Mouse (Mus musculus): ENCODE data around the gene Ncor1.
"Not testable (repeated sequence)": the region's sequence is repeated elsewhere in the genome, so short reads cannot be mapped to it uniquely, and the experiment has no call there.

Ncor1 gene

DNA sequence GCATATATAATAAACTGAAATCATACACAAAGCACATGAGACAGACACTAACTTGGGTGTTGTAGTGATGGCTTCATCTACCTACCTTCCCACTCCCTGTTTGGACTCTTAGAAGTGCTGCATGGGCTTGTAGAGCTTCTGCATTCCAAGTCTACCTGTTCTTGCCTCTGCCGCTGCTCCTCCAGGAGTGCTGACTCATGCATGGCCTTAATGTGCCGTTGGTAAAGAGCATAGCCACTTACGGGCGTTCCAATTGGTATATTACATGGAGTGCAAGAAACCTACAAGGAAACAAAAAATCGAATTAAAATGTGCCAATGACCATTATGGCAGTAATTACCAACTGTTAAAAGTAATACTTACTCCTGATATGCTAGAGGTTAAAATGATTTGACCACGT, 91.5 kb downstream of the Ncor1 start:
- DNase-seq (ENCODE audit: low spot score in 2 of 2): no peak

DNA sequence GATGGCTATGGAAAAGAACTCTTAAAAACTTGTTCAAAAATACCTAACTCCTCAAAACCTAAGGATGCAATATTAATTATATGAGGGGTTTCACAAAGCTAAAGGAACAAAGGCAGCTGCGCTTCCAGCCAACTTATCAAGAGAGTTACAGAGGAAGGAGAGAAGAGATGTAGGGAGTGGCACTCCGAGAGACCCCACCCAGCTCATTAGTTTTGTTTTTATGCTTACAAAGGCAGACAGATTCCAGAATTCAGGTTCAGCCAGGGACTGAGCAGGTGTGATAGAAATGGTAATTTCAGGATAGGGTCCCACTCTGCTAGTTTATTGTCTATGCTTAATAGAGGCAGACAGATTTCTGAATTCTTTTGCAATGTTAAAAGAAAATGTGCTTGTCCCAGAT, 103.1 kb downstream of the Ncor1 start:
- DNase-seq (ENCODE audit: low spot score in 2 of 2): no peak

DNA sequence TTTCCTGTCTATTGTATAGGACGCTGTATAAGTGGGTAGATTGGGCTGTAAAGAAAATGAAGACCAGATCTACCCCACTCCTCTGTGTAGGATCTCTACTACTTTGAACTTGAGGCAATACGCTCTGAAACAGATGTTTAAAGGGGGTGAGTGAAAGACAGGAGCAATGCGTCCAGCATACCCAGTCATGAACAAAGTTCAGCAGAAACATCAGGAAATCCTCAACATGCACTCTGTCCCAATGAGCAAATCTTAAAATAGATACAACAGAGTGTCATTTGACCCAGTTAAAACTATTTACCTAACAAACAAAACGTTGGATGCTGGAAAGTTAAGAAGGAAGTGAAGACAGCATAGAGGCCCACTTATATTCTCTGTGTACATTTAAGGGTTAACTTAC, 106.4 kb downstream of the Ncor1 start:
- DNase-seq (ENCODE audit: low spot score in 2 of 2): no peak

DNA sequence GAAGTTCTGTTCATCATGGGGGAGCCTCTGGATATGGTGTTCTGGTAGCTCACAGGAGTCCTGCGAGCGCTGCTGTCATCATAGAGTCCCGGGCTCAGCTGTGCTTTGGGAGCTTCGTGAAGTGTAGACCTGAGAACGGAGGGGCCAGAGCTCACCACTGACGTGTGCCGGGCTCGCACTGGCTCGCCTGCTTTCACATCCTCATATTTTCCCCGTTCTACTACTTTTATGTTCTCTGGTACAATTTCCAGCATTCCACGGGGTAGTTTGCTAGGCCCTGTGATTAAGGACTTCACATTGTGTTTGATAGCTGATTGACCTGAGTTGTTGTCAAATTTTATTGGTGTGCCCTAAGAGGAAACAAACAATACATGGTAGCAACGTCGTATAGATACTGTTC, 115.3 kb downstream of the Ncor1 start:
- DNase-seq (ENCODE audit: low spot score in 2 of 2): no peak

DNA sequence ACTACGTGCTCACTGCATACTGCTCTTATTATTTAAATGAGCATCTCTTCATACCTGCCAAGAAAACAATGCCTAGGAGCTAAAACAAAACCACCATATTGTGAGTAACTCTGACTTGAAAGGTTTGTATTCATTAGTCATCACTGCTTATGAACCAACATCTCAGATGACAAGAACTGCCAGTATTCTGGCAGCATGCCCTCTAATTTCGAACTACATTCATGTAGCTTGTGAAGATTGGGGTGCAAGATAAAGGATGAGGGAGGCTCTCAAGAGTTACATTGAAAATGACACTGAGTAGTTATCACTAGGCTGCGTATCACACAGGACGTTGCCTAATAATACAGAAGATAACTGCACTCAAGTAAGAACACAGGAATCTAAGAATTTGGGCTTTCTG, 126.1 kb downstream of the Ncor1 start:
- no peak for DNase-seq (ENCODE audit: low spot score in 2 of 2)

DNA sequence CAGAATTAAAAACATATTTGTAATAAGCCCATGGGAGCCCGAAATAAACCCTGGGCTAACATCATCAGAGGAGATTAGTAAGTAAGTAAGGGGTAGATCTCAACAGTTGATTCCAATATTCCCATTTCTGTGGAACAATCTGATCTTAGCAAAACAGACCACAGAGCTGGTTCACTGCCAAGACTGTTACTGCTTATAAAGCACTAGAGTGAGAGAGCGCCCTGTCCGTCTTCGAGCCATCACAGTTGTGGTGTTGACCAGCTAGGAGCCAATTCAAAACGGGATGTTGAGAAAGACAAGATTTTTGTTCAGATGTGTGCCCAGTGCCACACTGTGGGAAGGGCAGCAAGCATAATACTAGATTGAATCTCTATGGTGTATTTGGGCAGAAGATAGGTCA, 127.2 kb downstream of the Ncor1 start:
- no peak for DNase-seq (ENCODE audit: low spot score in 2 of 2)

DNA sequence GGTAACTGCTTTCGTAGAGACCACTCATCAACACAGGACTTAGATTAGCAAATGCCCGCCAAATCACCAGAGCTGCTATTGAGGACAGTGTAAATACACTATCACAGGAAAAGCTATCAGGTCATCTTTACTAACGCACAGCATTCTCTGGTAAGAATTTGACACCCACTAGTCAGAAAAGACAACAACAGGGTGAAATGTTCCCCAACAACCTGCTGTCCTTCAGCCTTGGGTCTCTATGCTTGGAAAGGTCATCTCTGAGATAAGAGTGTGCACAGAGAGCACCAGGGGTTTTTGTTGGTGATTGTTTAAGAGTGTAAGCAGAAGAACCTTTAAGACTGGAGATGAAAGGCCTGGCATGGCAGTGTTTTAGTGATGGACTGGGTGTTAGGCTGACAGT, 134.7 kb downstream of the Ncor1 start:
- DNase-seq (ENCODE audit: low spot score in 2 of 2): no peak

DNA sequence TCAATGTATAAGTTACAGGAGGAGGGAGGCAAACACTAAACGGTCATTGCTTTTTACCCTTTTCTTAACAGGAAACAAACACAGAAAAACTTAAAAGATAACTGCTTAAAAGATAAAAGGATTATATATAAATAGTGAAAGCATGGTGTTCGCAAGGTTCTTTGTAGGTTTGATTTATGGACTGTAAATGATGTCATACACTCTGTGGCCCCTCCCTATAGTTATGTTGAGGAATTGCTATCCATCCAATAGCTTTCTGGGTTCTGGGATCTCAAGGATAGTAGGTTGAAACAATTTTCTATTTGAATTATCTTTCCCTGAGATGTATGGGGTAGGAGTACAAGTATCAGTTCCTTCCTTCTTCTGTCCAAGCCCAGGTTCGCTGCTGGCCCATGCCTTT, 138.2 kb downstream of the Ncor1 start:
- DNase-seq (ENCODE audit: low spot score in 2 of 2): no peak

DNA sequence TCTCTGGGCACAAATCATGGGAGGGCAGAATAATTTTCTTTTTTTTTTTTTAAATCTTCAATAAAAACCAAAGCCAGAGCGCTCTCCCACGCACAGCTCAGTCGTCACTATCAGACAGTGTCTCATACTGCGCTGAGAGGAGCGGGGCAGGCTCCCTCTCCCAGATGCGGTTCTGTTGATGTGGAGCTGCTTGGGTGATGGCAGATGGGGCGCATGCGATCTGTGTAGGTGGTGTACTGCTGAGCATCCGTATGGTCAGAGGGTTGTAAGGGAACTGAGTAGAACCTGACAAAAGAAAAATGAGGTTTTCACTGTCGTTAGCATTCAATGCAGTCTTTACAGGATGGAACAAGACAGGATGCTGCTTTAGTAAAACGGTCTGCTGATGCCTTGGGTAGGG, 140.6 kb downstream of the Ncor1 start:
- peak; percentile 76 to 83 for DNase-seq (ENCODE audit: low spot score in 2 of 2)

DNA sequence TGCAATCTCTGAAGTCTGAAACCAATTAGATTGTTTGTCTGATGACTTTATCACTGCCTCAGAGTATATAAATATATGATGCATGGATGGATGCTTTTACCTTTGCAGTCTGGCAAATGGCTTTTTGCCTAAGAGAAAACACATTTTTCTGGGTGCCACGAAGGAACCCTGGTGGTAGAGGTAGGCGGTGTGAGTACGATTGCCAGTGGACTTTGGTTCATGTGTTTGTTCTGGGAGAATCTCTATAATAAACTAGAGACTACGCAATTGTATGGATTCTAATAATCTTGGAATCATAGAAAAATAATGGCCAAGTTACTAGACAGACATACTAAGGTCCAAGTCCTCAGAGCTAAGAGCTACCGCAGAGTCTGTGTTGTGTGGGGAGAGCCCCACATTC, 143.4 kb downstream of the Ncor1 start:
- DNase-seq (ENCODE audit: low spot score in 2 of 2): no peak

DNA sequence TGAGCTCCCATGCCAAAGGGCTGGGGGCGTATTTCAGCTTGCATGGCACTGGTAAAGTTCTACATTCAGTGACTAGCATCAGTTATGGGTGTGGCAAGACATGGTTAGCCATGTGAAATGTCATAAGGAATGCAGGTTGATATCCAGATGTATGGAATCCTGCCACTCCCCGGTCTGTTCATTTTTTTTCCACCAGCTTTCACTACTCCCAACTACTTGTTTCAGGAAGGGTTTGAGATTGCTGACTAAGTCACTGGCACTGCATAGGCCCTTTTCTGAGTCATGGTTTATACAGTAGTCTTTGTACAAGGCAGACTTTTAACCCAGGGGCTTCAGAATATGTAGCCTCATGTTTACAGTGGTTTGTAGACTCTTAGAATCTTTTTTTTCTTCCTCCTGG, 149.0 kb downstream of the Ncor1 start:
- DNase-seq (ENCODE audit: low spot score in 2 of 2): no peak

DNA sequence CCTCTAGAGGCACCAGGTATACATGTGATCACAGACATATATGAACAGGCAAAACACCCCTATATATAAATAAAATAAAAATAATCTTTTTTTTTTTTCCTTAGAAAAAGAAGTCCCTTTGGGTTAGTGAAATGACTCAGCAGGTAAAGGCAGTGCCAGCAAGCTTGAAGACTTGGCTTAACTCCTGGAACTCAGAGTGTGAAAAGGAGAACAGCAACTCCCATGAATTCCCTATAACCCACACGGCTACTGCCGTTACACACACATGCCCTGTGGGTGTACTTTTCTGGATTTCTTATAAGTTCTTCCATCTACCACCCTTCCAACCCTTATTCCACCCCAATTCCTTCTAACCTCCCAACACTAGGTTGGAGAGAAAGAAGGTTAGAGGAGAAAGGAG, 152.5 kb downstream of the Ncor1 start:
- DNase-seq (ENCODE audit: low spot score in 2 of 2): no peak

DNA sequence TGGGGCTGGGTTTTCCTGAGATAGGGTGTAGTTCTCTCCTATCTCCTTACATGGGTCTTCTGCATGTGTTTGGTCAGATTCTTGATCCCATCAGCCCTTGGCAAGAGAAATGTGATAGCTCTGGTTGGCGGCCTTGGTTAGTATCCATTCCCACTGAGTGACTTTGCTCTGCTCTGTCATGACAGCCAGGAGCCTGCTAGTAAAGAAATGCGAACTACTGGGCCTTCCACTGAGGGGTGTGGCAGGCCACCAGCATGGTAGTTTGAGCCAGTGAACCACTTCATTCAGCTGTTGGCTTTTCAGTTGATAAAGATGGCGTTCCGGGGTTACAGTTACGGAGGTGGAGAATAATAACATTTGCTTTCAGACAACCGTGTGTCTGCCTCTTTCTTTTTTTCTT, 159.5 kb downstream of the Ncor1 start:
- DNase-seq (ENCODE audit: low spot score in 2 of 2): no peak

DNA sequence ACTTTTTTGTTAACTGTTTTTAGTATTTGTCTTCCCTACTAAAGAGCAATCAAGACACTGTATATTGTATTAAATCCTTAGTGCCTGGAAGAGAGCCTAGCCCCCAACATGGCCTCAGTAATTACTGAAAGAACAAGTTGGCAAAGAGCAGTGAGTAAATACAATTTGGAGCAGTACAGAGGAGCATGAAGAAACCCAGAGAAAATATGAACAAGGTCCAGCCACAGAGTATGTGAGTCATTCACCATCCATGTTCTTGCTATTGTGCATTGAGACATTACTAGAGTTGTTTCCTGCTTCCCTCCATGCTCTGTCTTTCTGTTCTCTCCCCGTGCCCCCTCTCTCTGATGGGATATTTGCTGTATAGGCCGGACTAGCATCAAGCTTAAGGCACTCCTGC, 164.2 kb downstream of the Ncor1 start:
- DNase-seq (ENCODE audit: low spot score in 2 of 2): no peak

DNA sequence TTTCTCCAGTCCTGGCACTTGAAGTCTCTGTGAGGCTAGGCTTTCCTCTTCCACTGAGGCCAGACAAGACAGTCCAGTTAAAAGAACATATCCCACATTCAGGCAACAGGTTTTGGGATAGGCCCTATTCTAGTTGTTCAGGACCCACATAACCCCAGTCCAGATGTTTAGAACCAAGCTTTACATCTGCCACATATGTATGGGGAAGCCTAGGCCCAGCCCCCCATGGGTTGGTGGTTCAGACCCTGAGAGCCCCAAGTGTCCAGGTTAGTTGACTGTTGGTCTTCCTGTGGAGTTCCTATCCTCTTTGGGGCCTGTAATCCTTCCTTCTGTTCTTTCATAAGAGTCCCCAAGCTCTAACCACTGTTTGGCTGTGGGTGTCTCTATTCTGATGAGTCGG, 170.6 kb downstream of the Ncor1 start:
- no peak for DNase-seq (ENCODE audit: low spot score in 2 of 2)

DNA sequence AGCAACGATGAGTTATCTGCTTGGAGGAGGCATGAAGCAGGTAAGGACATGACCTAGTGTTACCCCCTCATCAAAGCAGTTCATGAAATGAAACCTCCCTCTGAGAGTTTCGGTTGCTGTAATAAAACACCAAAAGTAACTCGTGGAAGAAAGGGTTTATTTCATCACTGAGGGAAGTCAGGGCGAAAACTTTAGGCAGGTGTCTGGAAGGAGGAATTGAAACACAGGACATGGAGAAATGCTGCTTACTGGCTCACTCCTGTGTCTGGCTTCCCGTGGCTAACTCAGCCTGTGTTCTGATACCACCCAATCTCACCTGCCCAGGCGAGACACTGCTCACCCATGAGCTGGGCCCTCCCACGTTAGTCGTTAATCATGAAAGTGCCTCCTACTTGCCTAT, 173.3 kb downstream of the Ncor1 start:
- DNase-seq (ENCODE audit: low spot score in 2 of 2): no peak

DNA sequence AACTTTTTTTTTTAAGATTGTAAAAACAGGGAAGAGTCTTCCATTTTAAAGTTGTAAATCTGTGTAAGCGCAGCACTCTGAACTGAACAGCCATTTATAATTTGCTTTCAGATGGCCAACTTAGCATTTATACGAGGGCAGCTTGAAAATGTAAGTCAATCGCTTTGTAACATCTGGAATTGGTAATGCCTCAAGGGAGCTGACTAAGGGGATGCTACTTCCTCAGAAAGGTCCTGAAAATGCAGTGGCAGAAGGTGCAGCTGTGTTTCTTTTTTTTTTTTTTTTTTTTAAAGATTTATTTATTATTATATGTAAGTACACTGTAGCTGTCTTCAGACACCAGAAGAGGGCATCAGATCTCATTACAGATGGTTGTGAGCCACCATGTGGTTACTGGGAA, 174.3 kb downstream of the Ncor1 start:
- not testable (repeated sequence) for DNase-seq (ENCODE audit: low spot score in 2 of 2)

DNA sequence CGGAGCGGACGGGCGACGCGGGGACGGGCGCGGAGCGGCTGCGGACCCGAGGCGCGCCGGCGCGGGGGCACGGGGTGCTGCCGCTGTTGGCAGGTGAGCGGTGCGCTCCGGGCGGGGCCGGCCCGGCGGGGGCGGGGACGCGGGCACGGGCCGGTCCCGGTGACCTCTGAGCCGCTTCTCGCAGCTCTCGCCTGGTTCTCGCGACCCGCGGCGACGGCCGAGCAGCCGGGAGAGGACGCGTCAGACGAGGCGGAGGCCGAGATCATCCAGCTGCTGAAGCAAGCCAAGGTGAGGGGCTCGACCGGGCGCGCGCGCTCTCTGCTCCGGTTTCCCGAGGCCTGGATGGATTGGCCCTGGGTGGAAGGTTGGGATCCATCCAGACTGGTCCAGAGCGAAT, 176.7 kb downstream of the Ncor1 start:
- DNase-seq (ENCODE audit: low spot score in 2 of 2): peak in 1 of 2 experiments; percentile 26

DNA sequence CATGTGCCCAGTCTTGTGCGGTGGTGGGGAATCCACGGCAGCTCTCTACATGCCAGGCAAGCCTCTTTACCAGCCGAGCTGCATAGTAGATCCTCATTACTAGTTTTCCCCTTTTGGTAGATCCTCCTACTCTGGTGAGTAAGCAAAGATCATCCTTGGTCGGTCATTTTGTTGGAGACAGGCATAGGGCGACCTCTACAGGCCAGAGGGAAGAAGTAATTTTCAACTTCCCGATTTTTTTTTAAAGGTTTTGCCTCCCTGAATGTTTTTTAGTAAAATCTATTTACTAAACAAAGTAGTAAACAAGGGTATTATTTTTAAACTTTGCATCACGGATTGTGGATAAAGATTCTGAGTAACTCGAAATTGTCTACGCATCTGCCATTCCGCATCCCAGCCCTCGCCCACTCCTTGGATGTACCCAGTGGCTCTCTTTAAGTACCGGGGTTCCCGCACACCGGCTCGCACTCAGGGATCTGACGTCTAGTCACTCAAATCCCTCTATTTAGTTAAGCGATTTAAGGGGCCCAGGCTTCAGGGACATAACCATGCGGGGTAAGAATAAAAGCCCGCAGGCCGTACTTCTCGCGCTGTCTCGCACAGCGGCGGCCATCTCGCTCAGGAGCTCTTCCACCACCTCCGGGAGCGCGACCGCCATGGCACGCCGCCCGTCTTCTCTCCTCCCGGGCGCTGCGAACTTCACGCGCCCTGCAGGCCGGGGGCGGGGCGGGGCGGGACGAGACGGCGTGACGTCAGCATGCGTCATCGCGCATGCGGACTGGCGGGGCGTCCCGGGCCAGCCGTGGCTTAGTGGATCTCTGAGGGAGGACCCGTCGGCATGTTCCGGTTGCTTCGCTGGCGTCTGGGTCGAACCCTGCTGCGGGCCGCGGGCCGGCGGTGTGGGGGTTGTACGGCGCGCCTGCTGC, 177.4 kb downstream of the Ncor1 start, which contains the start of the genes Zswim7 and Ttc19:
Gene Zswim7, minus strand, starts transcription at position 701 of the 926 bp plus-strand sequence.
Gene Ttc19, plus strand, starts transcription at position 799 of the 926 bp plus-strand sequence.
- peak; percentile 91 for DNase-seq (ENCODE audit: low spot score in 2 of 2)

DNA sequence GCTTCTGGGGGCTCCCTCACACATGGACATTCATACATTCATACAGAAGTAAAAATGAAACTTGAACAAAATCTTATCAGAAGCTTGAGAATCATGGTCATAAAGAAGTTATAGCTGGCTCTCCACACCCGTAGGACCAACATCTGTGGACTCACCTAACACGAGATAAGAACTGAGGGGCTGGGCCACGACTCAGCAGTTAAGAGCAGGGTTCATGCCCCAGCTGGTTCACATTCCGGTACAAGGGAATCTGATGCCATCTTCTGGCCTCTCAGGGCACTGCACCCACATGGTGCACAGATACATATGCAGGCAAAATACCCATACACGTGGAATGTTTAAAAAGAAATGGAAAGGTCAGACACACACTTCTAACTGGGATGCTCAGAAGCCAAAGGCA, 180.3 kb downstream of the Ncor1 start:
- DNase-seq (ENCODE audit: low spot score in 2 of 2): peak; percentile 33 to 35

DNA sequence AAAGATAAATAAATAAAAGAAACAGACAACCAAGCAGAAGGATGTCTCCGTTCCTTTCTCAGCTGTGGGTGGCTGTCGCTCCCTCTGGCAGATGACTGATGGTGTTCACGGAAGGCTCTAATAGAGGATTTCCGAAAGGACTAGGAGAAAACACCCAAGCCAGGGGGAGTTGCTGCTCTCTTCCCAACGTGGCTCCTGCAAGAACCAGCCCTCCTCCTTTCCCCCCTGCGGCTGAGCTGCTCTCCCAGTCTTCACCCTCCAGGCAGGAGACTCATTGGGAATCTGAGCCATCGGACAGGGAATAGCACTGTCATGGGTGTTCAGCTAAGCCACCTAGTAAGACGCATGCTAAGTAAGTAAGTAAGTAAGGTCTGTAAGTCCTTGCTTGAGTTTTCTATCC, 181.3 kb downstream of the Ncor1 start:
- no peak for DNase-seq (ENCODE audit: low spot score in 2 of 2)

DNA sequence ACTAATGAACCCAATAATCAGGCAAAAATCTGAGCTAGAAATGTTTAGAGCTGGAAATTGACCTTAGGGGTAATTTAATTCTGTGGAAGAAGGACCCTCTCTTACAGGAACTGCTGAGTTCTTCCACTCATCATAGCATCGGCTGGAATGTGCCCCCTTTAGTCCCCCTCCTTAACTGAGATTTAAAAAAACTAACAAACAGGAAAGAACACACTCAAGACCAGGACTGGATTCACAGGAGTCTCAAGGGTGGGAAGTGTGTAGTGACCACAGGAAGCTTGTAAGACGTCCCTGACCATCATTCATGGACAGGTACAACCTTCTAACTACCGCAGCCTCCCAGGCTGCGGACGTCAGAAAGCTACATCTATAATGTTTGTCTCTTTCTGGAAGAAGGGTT, 187.5 kb downstream of the Ncor1 start:
- DNase-seq (ENCODE audit: low spot score in 2 of 2): no peak

DNA sequence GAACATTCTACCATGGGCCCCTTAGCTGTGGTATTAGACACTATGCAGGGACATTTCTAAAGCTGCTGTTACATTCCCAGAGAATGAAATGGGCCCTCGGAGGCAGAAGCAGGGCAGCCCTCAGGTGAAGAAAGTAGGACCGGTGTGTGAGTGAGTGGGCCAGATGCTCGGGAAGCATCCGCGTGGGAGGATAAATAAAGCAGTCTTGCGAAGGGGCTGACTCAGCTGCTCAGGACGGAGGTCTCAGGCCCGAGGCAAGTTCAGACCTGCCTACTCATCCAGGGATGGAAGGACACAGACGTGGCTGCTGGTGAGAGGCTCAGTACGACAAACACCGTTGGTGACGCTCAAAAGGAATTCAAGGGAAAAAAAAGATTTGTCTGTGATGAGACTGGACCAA, 189.2 kb downstream of the Ncor1 start:
- DNase-seq (ENCODE audit: low spot score in 2 of 2): no peak

DNA sequence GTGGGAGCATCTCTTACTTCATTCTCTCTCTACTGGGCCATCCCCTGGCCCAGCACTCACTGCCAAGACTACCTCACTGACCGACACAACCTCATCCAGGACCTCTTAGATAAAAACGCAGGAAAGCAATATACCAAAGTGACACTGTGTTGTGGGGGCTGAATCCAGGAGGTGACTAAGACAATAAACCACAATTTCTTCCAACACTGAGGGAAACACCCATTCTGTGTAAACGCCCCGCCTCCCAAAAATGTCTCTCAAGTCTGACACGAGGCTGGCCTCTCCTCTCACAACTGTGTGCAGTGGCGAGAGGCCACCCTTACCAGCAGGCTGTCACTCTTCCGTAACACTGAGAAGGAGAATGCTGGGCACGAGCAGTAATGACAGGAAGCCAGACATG, 190.0 kb downstream of the Ncor1 start:
- no peak for DNase-seq (ENCODE audit: low spot score in 2 of 2)
